Mouse (Mus musculus) cerebellum, adult 9-10 months (tissue): ENCODE measurements around the gene Prrt1.
A peak's percentile ranks its signal among the peaks of the same experiment; 100 is the strongest.

Source experiments
- DNase-seq: peaks from one replicate; pipeline ENCODE4 v3.0.0; 2022

Gene Prrt1

GRCm38 (mm10) chr17:34599891-34600290 is 29.4 kb upstream of the Prrt1 start:
- peak; percentile 44 for DNase-seq

DNA sequence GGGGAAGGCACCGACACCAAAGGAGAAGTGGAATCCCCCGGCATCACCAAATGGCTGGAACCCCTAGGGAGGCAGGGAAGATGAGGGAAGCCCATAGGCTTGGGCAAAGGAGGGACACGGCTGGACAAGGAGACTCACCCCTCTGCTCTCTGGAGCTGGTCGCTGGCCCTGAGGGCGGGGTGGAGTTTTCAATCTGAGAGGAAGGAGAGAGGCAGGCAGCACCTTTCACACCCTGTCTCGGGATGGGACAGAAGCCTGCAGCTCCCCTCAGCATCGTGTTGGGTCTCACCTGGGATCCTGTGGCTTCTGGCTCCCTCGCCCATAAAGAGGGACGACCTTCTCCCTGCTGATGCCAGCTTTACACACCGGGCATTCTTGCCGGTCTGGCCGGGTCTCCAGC is 27.5 kb upstream of the Prrt1 start:
- DNase-seq: no peak

- DNase-seq: peak; percentile 100
Observed at GRCm38 (mm10) chr17:34603375-34604060, 25.8 kb upstream of the Prrt1 start, which contains the start of gene Rnf5. Gene Rnf5, minus strand, starts transcription at chr17:34603690.

- peak; percentile 99 for DNase-seq
Observed at GRCm38 (mm10) chr17:34604061-34604508, 25.2 kb upstream of the Prrt1 start, which contains the start of gene Agpat1. Gene Agpat1, plus strand, starts transcription at chr17:34604262.

GRCm38 (mm10) chr17:34604511-34605237 is 24.7 kb upstream of the Prrt1 start:
- no peak for DNase-seq

DNA sequence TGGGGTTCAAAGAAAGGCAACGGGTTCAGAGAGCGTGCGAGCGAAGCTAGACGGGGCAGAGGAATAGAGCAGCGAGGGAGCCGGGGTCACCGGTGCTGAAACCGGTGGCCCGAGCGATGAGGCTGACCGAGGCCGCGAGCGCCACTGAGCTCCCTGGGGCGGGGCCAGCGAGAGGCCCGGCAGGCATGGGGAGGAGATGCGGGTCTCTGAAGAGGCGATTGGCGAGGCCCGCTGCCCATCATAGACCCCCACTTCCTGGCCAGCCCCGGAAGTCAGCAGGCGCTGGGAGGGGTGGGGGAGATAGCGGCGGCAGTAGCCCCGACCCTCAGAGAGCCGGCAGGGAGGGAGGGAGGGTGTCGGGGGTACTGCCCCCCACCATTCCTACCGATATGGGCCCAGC is 23.7 kb upstream of the Prrt1 start:
- peak; percentile 95 for DNase-seq

DNA sequence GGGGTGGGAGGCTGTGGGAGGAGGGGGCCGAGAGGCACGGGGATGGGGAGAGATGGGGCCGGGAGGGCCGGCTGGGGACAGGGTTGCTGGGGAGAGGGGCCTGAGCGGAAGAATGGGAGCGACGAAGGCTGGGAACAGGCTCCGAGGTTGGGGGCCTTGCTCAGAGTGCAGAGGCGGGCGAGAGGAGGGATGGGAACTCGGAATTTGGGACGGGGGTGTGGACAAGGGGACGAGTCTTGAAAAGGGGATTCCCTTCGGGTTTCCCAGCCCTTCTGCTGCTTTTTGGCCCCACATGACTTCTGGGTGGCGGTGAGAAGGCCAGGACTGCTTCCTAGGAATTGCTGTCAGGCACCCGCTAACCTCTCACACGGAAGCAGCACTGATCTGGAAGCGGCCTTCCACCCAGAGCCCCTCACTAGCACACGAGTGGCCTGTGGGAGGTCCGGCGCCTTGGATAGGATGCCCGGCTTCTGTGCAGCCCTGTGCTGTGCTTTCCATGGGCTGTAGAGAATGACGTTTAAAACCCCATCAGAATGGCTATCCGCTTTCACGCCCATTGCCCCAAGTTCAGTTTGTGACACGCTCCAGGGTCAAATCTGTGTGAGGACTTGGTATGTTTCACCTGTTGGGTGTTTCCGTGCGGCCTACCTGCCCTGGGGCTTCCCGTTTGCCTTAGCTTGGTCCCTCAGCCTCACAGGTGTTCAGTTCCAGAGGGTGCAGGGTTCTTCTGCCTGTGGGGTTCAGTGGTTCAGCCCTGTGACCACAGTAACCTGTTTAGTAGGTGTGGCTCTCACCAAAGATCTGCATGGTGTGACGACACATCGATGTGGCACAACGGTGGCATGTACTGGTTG is 22.9 kb upstream of the Prrt1 start:
- DNase-seq: peak; percentile 59

DNA sequence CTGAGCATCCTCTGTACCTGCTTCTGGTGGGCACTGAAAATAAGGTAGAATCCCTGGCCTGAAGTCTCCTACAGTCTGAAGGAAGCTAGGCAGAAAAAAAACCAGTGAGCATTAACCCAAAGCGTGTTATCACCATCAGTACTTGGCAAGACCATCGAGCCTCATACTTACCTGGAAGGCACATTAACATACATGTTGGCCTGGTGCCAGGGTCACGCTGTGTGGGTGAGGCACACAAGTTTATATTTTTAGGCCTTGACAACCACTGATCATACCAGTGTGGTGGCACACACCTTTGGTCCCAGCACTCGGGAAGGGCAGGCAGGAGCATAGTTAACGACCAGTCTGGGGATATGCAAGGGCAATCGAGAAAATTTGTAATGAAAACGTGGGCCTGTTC is 21.3 kb upstream of the Prrt1 start:
- DNase-seq: peak; percentile 72

GRCm38 (mm10) chr17:34611050-34611449 is 18.3 kb upstream of the Prrt1 start:
- no peak for DNase-seq

DNA sequence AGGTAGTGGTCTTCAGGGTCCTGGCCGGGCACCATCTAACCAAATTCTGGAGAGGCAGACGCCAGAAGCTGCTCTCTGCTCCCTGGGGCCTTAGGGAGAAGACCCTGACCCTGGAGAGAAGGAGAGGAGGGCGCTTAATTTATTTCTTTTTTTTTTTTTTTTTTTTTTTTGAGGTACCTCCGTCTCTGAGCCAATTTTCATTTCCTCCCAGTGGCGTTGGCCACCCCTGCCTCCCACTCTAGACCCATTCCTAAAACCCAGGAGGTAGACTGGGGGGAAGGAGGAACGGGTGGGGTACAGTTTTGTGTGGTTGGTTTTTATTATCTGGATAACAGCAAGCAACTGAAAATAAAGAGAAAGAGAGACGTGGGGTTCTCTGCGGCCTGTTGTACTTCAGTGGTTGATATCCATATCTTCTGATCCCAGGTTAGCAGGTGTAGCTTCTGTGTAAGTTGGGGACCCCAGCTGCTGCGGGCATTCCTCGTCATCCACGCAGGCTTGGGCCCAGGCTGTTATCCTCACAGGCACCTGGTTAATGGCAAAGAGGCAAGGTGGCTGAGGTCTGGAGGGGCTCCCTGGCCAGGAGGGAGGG is 16.2 kb upstream of the Prrt1 start:
- DNase-seq: no peak

- DNase-seq: no peak
Observed at GRCm38 (mm10) chr17:34613830-34614229, 15.5 kb upstream of the Prrt1 start.

DNA sequence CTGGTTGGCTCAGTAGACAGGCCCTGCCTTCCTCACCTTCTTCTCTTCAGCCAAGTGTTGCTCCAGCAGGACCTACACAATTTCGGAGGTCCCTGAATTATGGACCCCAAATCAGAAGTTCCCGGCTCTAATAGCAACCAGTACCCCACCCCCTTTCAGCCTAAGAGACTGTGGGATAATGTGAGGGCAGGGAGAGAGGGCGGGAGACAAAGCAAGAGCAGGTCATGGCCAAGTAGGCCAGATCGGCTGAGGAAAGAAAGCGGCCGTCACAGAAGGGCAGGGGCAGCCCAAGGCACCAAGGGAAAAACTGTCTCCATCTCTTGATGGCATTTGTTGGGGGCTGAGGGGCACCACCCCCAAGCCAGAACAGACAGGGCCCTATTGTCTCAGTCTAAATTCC is 13.5 kb upstream of the Prrt1 start, which contains the start of gene Egfl8:
TSS of gene Egfl8 (minus strand) at position 101 of the 400 bp plus-strand sequence.
- DNase-seq: no peak

DNA sequence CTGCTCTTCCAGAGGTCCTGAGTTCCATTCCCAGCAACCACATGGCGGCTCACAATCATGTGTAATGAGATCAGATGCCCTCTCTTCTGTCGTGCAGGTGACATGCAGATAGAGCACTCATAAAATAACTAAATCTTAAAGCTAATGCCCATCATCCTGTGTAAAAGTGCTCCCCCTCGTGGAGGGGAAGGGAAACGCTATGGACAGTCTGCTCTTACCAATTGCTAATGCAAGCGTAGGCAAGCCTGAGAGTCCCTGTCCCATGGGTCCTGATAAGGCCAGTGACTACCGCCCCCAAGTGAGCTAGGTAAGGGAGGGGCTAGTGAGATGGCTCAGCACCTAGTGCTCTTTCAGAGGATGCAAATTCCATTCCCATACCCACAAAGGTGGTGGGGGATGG is 10.3 kb upstream of the Prrt1 start:
- peak; percentile 77 for DNase-seq

DNA sequence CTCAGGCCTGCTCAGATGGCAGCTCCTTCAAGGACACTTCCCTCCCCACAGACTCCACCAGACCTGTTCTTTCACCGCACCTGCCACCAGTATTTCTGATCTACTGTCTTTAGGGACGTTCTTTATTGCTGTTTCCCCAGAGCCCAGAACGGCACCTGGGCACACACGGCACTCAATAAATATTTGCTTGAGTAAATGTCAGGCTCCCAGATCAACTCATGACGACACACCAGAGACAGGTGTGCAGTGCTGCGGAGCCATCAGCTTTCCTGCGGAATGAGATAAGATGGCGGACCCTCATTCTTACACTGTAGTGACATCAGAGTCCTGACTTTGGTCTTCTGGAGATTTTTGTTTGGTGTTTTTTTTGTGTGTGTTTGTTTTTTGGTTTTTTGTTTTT is 8.3 kb upstream of the Prrt1 start:
- DNase-seq: no peak

DNA sequence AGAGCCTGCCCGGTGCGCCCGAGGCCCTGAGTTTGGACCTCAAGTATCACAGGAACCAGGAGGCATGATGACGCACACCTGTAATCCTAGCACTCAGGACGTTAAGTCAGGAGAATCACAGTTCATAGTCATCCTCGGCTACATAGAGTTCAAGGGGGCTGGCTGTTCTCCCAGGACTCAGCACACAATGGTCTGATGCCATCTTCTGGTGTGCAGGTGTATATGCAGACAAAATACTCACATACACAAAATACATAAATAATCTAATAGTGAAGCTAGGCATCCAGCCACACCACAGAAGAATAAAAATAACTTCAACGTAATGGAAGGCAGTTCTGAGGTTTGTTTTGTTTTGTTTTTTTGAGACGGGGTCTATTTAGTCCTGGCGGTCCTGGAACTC is 6.2 kb upstream of the Prrt1 start:
- no peak for DNase-seq

DNA sequence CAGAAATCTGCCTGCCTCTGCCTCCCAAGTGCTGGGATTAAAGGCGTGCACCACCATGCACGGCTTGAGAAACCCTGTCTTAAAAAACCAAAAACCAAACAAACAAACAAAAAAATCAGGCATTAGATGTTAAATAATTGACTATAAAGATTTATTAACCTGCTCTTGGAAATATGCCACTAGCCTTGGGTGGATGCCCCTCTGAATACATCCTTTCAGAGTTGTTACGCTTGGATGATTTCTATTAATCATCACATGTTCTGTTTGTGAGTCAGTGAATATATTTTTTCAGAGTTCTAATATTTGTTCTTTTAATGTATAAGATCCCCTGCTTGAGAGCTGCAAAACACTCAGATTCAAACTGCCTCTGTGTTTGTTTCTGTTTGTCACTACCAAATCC is 4.4 kb upstream of the Prrt1 start:
- no peak for DNase-seq

GRCm38 (mm10) chr17:34626062-34626772 is 3.1 kb upstream of the Prrt1 start:
- peak; percentile 68 for DNase-seq

- no peak for DNase-seq
Observed at GRCm38 (mm10) chr17:34626773-34627092, 2.6 kb upstream of the Prrt1 start.

GRCm38 (mm10) chr17:34627093-34627942 is 2.0 kb upstream of the Prrt1 start:
- peak; percentile 91 for DNase-seq

GRCm38 (mm10) chr17:34627943-34628643 is 1.2 kb upstream of the Prrt1 start, which contains the start of gene Ppt2:
Gene Ppt2, minus strand, starts transcription at chr17:34628510.
- DNase-seq: peak; percentile 85

DNA sequence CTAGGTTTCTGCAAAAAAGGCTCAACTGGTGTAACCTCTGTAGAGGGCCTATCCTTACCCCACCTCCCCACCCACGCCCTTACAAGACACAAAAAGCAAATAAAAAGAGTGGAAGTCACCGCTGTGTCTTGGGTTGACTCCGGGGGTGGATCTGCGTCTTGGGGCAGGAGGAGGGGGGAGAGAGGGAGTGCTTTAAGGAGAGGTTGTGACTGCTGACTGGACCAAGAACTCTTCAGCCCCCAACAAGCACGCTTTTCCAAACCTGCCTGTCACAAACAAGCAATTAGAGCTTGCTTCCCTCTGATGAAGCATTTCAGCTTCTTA is 727 bp upstream of the Prrt1 start:
- no peak for DNase-seq
